Mouse (Mus musculus) left cerebral cortex, postnatal 10 days (tissue): ENCODE results near the gene Cyp2e1. TPM values are rescaled to one million over a fixed set of nuclear protein-coding genes. Genes with fewer than 3 reads are reported as not detected.
"Not testable (repeated sequence)": the region's sequence is repeated elsewhere in the genome, so short reads cannot be mapped to it uniquely, and the experiment has no call there.

Experiments used
- DNase-seq, 2 experiments: peaks; one replicate each; pipeline ENCODE4 v3.0.0; 2021 to 2022; ENCODE audit warnings: low spot score in 2 of 2, mixed read lengths in 1 of 2; ENCODE audit errors: extremely low spot score in 1 of 2
- intact Hi-C: fragments of 180-260 bp; cut with DNase I; formaldehyde crosslinking; loops from one replicate; pipeline ENCODE4 v1.15.1; 2025
- total RNA-seq, 2 experiments: library from RNA; stranded (reverse); gene quantifications; 2 replicates each; pipeline ENCODE4 v1.2.3; 2021

Cyp2e1 gene
- total RNA-seq: not detected

DNA sequence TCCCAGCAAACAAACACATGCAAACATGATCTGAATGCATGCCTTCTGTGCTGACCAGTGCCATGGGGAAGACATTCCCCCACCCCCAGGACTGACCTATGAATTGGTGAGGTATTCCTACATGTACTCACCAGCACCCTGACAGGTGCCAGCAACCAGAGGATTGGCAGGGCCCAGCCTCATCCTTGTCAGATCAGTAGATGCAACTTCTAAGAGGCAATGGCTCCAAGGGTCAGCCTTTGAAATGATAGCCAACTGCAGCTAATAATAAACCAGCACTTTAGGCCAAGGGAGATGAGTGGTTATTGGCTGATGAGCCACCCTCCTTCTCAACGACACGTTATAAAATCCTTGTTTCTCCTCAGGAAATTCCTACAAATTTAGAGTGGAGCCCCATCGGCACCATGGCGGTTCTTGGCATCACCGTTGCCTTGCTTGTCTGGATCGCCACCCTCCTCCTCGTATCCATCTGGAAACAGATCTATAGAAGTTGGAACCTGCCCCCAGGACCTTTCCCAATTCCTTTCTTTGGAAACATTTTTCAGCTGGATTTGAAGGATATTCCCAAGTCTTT lies at the start of gene Cyp2e1:
Gene Cyp2e1 (plus strand): TSS at position 293 of the 574 bp plus-strand sequence.
- no peak for DNase-seq

GRCm38 (mm10) chr7:140717155-140718055 lies 46.1 kb upstream of the Cyp2e1 start:
- intact Hi-C loops: no loop called here
- no peak for DNase-seq

More for the DNA sequence above, at the start of gene Cyp2e1:
- intact Hi-C loops: no loop called here

GRCm38 (mm10) chr7:140721095-140721494 lies 42.4 kb upstream of the Cyp2e1 start:
- DNase-seq: no peak
- intact Hi-C loops: no loop called here

GRCm38 (mm10) chr7:140725558-140725957 lies 38.0 kb upstream of the Cyp2e1 start:
- no peak for DNase-seq
- intact Hi-C loops: no loop called here

- DNase-seq: no peak
- intact Hi-C loops: no loop called here
These were observed 30.4 kb upstream of the Cyp2e1 start for GRCm38 (mm10) chr7:140733162-140733561.

DNA sequence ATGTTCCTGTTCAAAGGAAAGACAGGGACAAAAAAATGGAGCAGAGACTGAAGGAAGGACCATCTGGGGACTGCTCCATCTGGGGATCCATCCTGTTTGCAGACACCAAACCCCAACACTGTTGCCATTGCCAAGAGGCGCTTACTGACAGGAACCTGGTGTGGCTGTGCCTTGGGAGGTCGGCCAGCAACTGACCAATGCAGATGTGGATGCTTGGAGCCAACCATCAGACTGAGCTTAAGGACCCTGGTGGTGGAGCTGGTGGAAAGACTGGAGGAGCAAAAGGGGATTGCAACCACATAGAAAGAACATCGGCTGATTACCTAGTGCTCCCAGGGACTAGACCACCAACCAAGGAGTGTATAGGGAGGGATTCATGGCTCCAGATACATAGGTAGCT lies 16.1 kb upstream of the Cyp2e1 start:
- intact Hi-C loops: no loop called here
- DNase-seq: no peak

DNA sequence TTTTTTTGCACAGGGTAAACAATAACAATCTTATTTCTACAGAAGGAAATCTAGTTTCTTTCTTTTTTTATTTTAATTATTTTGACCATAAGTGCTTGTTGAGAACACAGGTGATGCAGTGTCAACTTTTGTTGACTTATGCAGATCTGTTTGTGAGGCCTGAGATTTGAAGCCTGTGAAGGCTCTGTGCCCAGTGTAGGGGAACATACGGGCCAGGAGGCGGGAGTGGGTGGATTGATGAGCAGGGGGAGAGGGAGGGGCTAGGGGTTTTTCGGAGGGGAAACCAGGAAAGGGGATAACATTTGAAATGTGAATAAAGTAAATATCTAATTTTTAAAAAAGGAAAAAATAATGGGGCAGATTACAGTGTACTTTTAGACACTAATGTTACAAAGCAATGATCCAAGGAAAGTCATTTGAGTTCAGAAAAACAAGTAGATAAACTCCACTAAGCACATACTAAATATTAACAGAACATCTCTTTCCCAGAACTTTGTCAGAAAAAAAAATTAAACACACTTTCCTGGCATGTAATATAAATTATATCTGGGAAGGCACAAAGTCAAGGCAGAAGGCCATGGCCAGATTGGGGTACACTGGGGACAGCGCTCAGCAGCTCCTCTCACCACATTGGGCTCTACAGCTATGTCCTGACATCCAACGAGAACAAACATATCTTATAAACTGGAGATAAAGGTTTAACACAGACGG lies 15.3 kb upstream of the Cyp2e1 start:
- DNase-seq: no peak
- intact Hi-C loops: no loop called here

DNA sequence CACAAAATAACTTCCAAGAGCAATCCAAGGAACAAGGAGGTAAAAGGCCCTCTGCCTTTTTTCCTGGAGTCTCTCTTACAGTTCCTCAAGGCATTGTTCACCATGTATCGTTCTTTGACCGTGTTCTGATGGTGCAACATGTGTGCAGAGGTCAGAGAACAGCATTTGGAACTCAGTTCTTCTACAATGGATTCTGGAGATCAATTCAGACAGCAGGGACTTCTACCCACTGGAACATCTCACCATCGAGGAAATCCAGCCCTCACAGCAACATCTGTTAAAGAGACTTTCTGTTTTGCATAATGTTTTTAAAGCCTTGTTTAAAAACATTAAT lies 14.7 kb upstream of the Cyp2e1 start:
- DNase-seq: no peak
- intact Hi-C loops: no loop called here

DNA sequence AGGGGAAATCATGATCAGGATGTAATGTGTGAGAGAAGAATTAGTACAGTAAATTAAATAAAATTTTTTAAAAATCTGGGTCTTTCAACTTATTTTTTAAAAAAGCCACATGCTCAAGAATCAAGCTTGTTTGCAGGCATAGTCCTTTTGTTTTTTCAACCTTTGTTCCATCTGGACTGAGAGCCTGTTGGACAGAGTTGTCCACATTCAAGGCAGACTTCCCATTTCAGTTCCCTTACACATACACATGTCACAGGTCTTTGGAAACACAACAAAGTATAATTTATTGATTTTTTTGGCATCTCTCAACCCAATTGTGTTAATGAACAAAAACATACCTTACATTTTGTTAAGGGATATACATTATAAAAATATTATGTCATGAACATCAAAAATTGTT lies 9.0 kb upstream of the Cyp2e1 start:
- no peak for DNase-seq
- intact Hi-C loops: no loop called here

GRCm38 (mm10) chr7:140756151-140756854 lies 7.2 kb upstream of the Cyp2e1 start:
- intact Hi-C loops: no loop called here
- peak in 1 of 2 experiments; percentile 46 for DNase-seq

GRCm38 (mm10) chr7:140760647-140761046 lies 2.9 kb upstream of the Cyp2e1 start:
- no peak for DNase-seq
- intact Hi-C loops: no loop called here

GRCm38 (mm10) chr7:140765391-140765790 lies 1.9 kb downstream of the Cyp2e1 start:
- DNase-seq, intact Hi-C loops: not testable (repeated sequence)

GRCm38 (mm10) chr7:140765888-140766739 lies 2.6 kb downstream of the Cyp2e1 start:
- intact Hi-C loops: no loop called here

GRCm38 (mm10) chr7:140780548-140780947 lies 17.0 kb downstream of the Cyp2e1 start:
- no peak for DNase-seq
- intact Hi-C loops: no loop called here

More at GRCm38 (mm10) chr7:140765888-140766739, 2.6 kb downstream of the Cyp2e1 start:
- DNase-seq: no peak

DNA sequence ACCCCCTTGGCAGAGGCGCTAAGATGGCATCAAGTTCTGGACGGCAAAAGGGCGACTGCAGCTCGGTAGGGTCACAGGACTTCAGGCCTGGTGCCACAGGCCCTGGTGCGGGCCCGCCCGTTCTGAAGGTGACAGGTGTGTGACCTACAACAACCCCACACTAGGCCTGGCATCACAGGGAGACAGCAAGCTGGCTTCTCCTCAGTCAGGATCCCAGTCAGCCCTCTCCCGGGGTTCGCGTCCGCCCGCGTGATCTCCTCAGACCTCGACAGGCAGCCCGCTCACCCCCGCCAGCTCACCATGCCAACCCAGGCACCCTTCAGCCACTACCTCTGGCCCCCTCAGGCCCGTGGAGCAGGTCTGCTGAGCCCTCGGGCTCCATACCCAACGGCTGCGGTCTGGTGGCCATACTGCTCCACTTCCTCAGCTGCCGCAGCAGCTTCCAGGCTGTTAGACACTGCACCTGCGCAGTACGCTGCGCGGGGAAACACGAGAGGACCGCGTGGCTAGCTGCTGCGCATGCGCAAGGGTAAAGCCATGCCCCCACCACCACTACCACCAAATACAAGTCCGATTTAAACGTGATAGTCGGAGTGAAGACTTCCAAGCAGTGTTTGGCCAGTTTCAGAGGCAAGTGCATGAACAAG lies 24.0 kb downstream of the Cyp2e1 start, which contains the start of gene Syce1:
Gene Syce1 (minus strand): TSS at position 447 of the 647 bp plus-strand sequence.
- no peak for DNase-seq
- intact Hi-C loops: no loop called here

DNA sequence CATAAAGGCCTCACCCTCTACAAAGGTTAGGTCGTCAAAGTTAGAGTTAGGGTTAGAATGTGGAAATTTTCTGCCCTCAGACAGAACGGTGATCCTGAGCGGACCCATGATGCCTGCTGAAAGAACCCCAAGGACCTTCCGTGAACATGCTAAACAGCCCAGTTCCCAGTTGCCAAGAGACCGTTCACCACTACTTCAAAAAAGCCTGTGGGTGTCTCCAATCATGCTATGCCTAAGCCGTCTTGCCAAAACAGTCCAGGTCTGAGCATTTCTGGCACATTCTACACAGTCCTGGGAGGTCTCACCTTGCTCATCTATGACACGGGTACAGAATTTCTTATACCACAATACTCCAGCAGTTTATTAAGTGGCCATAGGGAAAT lies 24.5 kb downstream of the Cyp2e1 start:
- DNase-seq: no peak
- intact Hi-C loops: no loop called here

DNA sequence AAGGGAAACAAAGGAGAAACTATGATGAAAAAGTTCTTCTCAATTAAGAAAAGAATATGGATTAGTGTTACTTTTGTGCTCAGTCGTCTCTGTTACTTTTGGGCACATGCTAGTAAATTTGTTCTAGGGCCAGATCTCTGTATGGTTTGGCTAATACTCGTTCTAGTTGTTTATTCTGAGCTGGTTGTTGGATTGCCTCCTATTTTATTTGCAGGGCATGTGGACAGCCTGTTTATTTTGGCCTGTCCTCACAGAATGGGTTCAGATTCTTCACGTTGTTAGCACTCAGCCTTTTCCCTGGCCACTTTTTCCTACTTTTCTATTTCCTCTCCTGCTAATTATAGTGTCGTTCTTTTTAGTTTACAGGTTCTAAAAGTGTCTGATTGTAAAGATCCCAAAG lies 30.0 kb downstream of the Cyp2e1 start:
- no peak for DNase-seq
- intact Hi-C loops: no loop called here

GRCm38 (mm10) chr7:140797619-140798018 lies 34.1 kb downstream of the Cyp2e1 start:
- DNase-seq: no peak
- intact Hi-C loops: no loop called here
